Mouse (Mus musculus) kidney, adult 8-10 months (tissue): ENCODE results near the gene Akap11.

Experiments
- DNase-seq, 2 experiments: peaks; one replicate each; pipeline ENCODE4 v3.0.0; 2022

Gene Akap11

DNA sequence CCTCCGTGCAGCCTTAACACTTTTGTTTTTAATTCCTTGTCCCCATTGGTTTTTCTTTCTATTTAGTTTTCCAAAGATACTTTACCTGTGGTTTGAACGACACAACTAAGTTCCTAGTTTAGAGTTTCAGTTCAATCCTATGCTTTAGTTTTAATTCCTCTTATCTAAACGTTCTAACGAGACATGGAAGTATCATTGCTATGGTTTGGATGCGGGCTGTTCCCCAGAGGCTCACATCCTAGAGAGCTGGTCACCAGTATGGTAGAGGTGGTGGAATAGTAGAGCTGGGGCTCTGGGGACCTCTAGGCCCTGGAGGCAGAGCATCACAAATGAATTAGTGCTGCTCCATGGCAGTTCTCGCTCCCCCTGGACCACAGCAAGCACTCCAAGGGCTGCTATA, 9.7 kb downstream of the Akap11 start:
- no peak for DNase-seq

- DNase-seq: no peak
Observed at GRCm38 (mm10) chr14:78526475-78526874, 10.1 kb downstream of the Akap11 start.

DNA sequence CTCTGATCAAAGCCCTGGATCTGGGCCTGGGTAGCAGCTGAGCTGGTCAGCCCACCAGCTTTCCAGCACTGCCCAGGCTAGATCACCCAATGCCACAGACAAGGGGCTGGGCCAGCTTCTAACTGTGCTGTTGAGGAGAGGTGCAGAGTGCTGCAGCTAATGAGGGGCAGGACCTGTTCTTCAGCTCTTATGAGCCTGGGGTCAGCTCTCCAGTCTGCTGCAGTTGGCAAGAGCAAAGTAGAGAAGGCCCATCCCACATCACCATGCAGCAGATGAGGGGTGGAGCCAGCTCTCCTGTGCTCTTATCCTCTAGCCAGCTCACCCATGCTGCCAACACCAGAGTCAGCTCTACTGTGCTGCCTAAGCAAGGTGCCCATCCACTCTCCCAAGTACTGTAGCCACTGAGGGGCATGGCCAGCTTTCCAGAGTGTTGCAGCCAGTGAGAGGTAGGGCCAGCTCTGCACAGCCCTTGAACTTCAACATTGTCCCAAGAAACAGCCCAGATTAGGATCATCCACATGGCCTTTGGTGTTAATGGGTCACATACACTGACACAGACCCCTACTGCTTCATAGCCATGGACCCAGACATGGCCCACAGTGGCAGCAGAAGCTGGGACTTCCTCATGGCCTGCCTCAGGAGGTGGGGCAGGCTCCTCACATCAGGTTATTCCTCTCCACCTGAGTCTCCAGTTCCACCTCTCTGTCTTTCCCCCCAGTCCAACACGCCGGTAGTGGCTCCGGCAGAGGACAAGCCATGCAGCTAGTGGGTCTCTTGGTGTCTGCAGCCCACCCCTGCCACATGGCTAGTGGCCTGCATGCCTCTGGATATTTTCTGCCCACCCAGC, 10.8 kb downstream of the Akap11 start:
- DNase-seq: no peak

- no peak for DNase-seq
Observed at GRCm38 (mm10) chr14:78525059-78525458, 11.5 kb downstream of the Akap11 start.

DNA sequence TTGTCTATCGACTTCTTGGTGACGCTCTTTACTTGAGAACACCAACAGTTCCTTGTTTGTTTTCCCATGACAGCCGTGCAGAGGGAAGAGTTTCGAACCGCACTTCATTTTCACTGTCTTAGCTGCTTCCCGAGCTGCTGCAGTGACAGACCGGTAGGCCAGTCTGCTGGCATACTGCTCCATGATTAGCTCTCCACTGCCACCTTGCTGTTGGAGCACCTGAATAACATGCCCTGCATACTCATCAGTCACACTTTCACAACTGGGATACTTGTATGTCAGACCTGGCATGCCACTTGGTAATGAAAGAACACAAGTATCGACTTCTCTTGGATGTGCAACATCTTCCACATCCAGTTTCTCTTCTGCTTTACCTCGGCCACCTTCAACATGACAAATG, 25.9 kb downstream of the Akap11 start:
- DNase-seq: no peak

- no peak for DNase-seq
Observed at GRCm38 (mm10) chr14:78509791-78510190, 26.8 kb downstream of the Akap11 start.

DNA sequence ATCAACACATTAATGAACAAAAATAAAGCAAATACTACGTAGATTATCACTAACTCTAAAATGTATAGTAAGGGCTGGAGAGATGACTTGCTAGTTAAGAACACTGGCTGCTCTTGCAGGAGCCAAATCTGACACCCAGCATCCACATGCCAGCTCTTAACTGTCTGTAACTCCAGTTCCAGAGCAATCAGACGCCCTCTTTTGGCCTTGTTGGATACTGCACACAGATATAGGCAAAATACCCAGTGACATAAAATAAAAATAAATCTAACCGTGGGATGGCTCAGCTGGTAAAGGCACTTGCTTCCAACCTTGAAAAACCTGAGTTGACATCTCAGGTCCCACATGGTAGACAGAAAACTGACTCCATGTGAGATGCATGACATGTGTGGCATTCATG, 36.0 kb downstream of the Akap11 start:
- no peak for DNase-seq

- DNase-seq: no peak
Observed at GRCm38 (mm10) chr14:78496691-78497090, 39.9 kb downstream of the Akap11 start.

DNA sequence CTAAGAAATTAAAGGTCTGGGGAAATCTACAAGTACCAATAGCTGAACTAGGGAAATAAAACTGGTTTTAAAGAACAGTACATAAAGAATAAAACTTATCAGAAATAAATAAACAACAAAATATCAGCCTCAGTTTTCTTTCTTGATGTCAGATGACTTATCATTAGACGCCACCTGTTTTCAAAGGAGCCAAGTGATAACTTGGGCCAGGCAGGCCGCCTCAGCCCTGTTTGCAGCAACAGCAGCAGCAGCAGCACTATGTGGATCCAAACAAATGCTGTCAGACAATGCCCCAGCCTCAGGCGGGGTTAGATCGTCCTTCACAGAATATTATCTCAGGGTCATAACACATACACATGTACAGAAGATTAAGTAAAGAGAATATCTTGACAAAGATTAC, 41.4 kb downstream of the Akap11 start:
- no peak for DNase-seq

DNA sequence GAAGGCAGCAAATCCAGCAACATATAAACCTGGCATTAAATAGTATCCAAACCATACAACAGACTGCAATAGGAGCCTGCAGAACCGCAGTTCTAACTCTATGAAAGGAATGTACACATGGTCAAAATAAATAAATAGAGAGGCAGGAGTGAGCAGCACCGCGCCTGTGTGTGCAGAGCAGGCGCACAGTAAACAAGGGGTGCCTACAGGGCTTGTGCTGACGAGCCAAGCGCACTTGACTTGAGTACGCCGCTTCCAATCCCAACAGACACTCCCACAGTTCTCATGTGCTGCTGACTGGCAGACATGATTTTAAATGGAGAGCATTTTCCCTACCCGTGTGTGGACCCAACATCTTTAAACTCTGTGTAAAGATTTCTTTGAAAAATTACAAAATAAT, 44.0 kb downstream of the Akap11 start:
- no peak for DNase-seq

DNA sequence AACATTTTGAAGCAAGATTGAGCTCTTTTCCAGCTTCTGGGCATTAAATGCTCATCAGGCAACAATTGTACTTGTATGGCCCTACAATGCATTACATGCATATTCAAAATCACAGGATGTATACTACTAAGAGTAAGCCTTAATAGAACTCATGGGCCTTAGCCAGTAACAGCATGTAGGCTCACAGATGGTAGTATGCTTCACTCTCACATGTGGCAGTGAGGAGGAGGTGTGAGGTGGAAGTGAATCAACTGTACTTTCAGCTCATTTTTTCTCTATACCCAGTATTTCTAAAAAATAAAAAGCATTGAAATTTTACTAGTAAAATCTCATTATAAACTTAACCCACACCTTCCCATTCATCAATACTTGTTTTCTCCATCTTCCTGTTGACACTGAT, 45.2 kb downstream of the Akap11 start:
- no peak for DNase-seq

GRCm38 (mm10) chr14:78482385-78483231, 54.0 kb downstream of the Akap11 start:
- DNase-seq: peak; percentile 20 to 42

DNA sequence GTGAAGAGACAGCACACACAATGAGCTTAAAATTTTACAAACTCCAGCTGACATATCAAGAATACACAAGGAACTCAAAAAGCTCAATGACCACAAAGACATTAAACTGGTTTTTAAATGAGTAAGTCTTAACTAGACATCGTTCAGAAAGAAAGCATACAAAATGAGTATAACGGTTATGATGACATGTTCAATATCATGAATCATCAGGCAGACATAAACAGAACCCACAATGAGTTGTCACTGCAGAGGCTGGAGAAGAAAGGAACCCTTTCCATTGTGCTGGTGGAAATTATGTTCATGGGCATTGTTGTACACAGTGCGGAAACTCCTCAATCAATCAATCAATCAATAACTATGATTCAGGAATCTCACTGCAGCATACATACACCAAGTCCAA, 62.5 kb downstream of the Akap11 start:
- no peak for DNase-seq

DNA sequence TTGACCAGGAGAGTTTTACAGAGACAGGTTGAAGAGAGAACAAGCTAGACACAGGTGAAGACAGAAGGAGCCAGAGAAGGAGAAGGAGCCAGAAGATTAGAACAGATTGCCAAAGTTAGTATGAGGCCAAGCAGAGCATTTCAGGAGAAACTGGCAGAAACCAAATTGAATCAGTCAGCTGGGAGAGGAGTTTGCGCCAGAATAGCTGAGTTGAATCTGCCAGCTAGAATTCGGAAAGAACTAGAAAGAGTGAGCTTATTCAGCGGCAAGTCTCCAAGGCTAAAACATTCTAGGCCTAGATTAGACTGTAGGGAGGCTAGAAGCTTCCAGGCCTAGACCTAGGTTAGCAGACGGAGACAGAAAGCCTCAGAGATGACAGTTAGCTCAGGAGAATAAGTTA, 65.9 kb downstream of the Akap11 start:
- no peak for DNase-seq

DNA sequence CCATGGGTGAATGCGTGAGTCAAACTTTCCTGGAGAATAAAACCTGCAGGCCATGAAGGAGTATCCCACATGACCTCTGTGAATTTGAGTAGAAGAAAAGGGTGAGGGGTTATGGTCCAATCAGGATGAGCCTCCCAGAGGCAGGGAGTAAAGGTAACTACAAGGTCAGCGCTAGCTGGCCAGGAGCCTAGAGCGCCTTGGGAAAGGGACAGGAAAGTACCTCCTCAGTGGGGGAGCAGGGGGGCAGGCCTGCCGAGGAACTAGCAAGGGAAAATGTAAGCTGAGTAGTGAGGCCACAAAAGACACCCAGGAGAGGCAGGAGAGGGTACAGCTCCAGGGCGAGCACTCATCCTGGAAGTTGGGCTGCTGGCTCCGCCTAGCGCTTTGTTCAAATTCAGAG, 67.6 kb downstream of the Akap11 start:
- peak; percentile 22 to 33 for DNase-seq

- DNase-seq: no peak
Observed at GRCm38 (mm10) chr14:78467994-78468393, 68.6 kb downstream of the Akap11 start.

DNA sequence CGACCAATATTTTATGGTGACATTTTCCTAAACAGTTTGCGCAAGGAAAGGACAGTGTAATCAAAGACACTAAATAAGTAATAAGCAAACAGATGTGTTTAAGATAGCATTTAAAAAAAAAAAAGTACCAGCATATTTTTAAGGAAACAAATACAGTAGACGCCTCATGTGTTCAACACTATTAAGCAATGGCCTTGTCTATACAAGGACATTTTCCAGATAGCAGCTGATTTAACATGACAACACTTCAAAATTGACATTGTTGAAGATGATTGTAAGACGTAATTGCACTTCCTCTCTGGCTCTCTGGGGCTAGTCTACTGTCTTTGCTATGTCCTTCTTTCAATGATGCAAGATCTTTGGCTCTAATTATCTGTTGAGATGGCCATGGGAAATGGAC, 72.3 kb downstream of the Akap11 start:
- DNase-seq: no peak

DNA sequence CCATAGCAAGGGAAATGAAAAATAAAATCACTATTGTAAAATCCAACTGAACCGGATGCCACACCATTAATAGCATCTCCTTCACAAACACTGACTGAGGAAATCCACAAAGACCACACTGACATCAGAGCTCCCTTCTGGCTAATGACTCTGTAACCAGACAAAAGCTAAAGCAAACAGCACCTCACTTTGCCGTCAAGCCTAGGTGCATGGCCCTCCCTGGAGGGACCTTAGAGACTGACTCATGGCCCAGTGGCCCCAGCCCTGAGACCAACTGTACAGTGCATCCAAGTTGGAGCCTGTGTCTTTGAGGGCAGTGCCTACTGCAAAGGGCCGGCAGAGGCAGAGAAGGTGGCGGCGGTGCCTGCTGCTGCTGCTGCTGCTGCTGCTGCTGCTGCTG, 77.5 kb downstream of the Akap11 start:
- no peak for DNase-seq

GRCm38 (mm10) chr14:78458705-78459104, 77.9 kb downstream of the Akap11 start:
- DNase-seq: no peak

DNA sequence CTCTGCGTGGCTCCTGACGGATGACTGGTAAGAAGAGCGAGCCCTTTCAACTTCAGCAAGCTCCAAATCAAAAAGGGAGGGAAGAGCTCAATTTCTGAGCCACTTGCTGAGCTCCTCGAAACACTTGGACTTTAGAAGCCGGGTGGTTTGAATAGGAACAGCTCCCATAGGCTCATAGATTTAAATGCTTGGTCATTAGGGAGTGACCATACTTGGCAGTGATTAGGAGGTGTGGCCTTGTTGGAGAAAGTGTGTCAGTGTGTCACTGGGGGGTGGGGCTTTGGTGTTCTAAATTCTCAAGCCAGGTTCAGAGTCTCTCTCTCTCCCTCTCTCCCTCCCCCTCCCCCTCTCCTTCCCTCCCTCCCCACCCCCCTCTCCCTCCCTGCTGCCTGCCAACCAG, 81.6 kb downstream of the Akap11 start:
- no peak for DNase-seq

GRCm38 (mm10) chr14:78448807-78449406, 87.7 kb downstream of the Akap11 start:
- no peak for DNase-seq

GRCm38 (mm10) chr14:78448017-78448416, 88.6 kb downstream of the Akap11 start:
- DNase-seq: no peak

DNA sequence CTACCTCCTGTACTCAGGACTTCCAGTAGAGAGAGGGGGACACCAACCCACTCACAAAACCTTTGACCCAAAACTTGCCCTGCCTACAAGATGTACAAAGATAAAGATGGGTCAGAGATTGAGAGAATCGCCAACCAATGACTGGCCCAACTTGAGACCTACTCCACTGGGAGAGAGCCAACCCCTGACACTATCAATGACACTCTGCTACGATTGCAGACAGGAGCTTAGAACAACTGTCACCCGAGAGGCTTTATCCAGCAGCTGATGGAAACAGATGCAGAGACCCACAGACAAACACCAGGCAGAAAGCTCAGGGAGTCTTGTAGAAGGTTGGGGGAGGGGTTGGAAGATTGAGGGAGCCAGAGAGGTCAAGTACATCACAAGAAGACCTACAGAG, 89.1 kb downstream of the Akap11 start:
- DNase-seq: no peak
